Mouse (Mus musculus): ENCODE results near the gene St6galnac3. TPM values are rescaled to one million over a fixed set of nuclear protein-coding genes. Genes with fewer than 3 reads are reported as not detected.

The St6galnac3 gene
- polyA plus RNA-seq, 1 experiment from 2014 or later: 41.4 TPM

DNA sequence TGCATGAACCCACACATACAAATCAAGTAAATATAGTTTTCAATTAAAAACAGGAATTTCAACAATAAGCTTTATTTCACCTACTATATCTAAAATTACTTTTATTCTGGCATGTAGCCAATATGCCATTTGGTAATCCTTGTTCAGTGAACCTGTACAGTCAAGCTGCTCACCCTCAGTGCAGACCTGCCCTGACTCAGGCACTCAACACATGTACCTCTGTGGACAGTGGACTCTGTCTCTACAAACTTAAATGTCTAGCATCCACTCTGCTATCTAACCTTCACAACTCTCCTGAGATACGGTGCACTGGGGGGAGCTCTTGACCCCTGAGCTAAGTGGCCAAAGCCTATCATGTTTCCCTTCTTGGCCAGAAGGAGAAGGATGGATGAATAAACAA is 137.4 kb downstream of the St6galnac3 start:
- 63% methylated on average over 1 of the region's 1 CpGs for WGBS

DNA sequence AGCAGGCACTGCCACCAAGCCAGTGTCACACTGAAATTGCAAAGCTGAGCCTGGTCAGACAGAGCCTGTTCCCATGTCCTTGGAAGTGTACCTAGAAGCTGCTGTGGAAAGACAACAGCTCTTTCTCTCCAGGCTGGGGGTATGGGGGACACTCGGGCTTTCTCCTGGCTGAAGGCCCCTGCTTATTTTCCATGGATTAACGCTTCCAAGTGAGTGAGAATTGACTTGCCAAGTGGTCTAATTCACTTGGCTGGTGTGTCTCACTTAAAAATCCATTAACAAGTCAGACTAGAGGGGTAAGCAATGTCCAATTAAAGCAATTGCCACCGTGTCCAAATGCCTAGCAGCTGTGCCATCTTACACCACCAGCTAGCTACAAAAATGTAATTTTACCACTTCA is 140.1 kb downstream of the St6galnac3 start:
- ATAC-seq (ENCODE audit: insufficient read depth, low FRiP score, low TSS enrichment) (no peak), DNase-seq (ENCODE audit: low spot score) (no peak)
- Histone ChIP-seq H3K27ac (ENCODE audit: low read depth, low read length) (no peak overlapping the region), H3K9ac (ENCODE audit: low read length) (no peak overlapping the region), H3K4me2 (ENCODE audit: low read depth) (no peak overlapping the region), H3K4me1 (ENCODE audit: control insufficient read depth, insufficient read depth, low read length) (no peaks in the 10 kb centered on the region), H3K4me3 (ENCODE audit: low read depth, low read length) (no peak overlapping the region), H3K27me3 (ENCODE audit: control insufficient read depth, insufficient read depth, low read length) (no peaks in the 10 kb centered on the region), H3K36me3 (ENCODE audit: control insufficient read depth, insufficient read depth, low read length) (no peaks in the 10 kb centered on the region), H3K9me3 (ENCODE audit: control insufficient read depth, low read length) (no peaks in the 10 kb centered on the region)
- 59% methylated on average over 3 of the region's 3 CpGs for WGBS

More for the DNA sequence above, 137.4 kb downstream of the St6galnac3 start:
- no peak overlapping the region for H3K4me3 ChIP-seq (ENCODE audit: low read depth, low read length)
- no peaks in the 10 kb centered on the region for H3K27me3 ChIP-seq (ENCODE audit: control insufficient read depth, insufficient read depth, low read length)
- H3K4me1 ChIP-seq (ENCODE audit: control insufficient read depth, insufficient read depth, low read length): no peaks in the 10 kb centered on the region
- H3K27ac ChIP-seq (ENCODE audit: low read depth, low read length): no peak overlapping the region
- no peak overlapping the region for H3K4me2 ChIP-seq (ENCODE audit: low read depth)
- ATAC-seq (ENCODE audit: insufficient read depth, low FRiP score, low TSS enrichment) (no peak), DNase-seq (ENCODE audit: low spot score) (no peak)
- no peaks in the 10 kb centered on the region for H3K9me3 ChIP-seq (ENCODE audit: control insufficient read depth, low read length)
- H3K9ac ChIP-seq (ENCODE audit: low read length): no peak overlapping the region
- H3K36me3 ChIP-seq (ENCODE audit: control insufficient read depth, insufficient read depth, low read length): no peaks in the 10 kb centered on the region

DNA sequence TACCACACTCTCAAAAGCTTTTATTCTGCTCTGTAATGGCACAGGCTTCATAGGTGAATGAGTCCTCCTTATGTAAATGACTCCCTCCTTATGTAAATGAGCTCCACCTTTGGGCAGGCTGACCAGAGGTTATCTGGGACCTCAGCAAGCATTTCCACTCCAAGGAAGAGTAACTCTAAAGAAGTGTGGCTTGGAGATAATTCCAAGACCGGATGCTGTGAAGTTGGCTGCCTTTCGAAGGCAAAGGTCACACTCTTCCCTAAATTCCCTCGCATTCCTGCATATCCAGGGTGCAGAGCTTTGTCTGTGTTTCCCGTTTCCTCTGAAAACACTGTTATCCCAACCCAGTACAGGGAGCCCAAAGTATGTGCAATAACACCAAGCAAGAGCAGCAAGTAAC is 142.9 kb downstream of the St6galnac3 start:
- no peak overlapping the region for H3K4me2 ChIP-seq (ENCODE audit: low read depth)
- no peaks in the 10 kb centered on the region for H3K36me3 ChIP-seq (ENCODE audit: control insufficient read depth, insufficient read depth, low read length)
- H3K9me3 ChIP-seq (ENCODE audit: control insufficient read depth, low read length): no peaks in the 10 kb centered on the region
- no peak overlapping the region for H3K4me3 ChIP-seq (ENCODE audit: low read depth, low read length)
- ATAC-seq (ENCODE audit: insufficient read depth, low FRiP score, low TSS enrichment) (no peak), DNase-seq (ENCODE audit: low spot score) (no peak)
- H3K27ac ChIP-seq (ENCODE audit: low read depth, low read length): no peak overlapping the region
- H3K27me3 ChIP-seq (ENCODE audit: control insufficient read depth, insufficient read depth, low read length): no peaks in the 10 kb centered on the region
- H3K9ac ChIP-seq (ENCODE audit: low read length): no peak overlapping the region
- H3K4me1 ChIP-seq (ENCODE audit: control insufficient read depth, insufficient read depth, low read length): no peaks in the 10 kb centered on the region
- WGBS: 60% methylated on average over 4 of the region's 4 CpGs

DNA sequence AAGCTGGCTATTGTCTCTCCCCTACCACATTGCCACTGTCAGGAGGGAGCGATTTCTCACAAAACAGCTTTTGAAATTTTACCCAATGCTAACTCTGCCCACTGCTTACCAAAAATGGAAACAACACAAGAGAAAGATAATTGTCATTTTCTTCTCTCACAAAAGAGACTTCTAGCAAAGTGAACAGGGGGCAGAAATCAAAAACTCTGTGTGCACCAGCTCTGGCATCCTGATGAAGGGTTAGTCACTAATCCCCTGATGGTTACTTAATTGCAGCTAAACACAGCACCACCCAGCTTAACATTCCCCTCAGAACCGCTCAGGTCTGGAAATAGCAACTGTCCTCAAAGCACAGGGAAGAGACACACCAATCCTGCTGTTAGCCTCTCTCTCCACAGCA is 144.3 kb downstream of the St6galnac3 start:
- H3K4me1 ChIP-seq (ENCODE audit: control insufficient read depth, insufficient read depth, low read length): no peaks in the 10 kb centered on the region
- no peak overlapping the region for H3K27ac ChIP-seq (ENCODE audit: low read depth, low read length)
- ATAC-seq (ENCODE audit: insufficient read depth, low FRiP score, low TSS enrichment) (no peak), DNase-seq (ENCODE audit: low spot score) (no peak)
- no peaks in the 10 kb centered on the region for H3K27me3 ChIP-seq (ENCODE audit: control insufficient read depth, insufficient read depth, low read length)
- 58% methylated on average over 2 of the region's 2 CpGs for WGBS
- H3K9ac ChIP-seq (ENCODE audit: low read length): no peak overlapping the region
- no peak overlapping the region for H3K4me3 ChIP-seq (ENCODE audit: low read depth, low read length)
- no peaks in the 10 kb centered on the region for H3K36me3 ChIP-seq (ENCODE audit: control insufficient read depth, insufficient read depth, low read length)
- H3K9me3 ChIP-seq (ENCODE audit: control insufficient read depth, low read length): no peaks in the 10 kb centered on the region
- no peak overlapping the region for H3K4me2 ChIP-seq (ENCODE audit: low read depth)

DNA sequence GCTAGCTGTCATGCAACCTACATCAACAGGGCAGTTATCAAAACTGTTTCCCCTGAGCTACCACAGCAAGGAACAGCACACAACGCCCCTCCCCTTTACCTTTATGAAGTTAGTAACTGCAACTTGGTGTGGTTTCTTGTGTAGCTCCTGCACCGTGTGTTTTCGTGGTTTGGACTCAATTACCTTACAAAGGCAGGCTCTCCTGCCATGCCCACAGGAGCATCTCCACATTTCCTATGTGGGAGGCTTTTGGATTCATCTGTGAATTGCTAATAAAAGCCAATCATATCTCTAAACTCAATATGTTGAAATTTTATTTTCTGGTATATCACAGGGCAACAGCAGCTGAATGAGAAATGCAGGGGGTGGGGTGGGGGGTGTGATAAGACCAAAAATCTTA is 144.8 kb downstream of the St6galnac3 start:
- DNase-seq (ENCODE audit: low spot score) (no peak), ATAC-seq (ENCODE audit: insufficient read depth, low FRiP score, low TSS enrichment) (no peak)
- Histone ChIP-seq H3K9ac (ENCODE audit: low read length) (no peak overlapping the region), H3K27me3 (ENCODE audit: control insufficient read depth, insufficient read depth, low read length) (no peaks in the 10 kb centered on the region), H3K36me3 (ENCODE audit: control insufficient read depth, insufficient read depth, low read length) (no peaks in the 10 kb centered on the region), H3K27ac (ENCODE audit: low read depth, low read length) (no peak overlapping the region), H3K9me3 (ENCODE audit: control insufficient read depth, low read length) (no peaks in the 10 kb centered on the region), H3K4me3 (ENCODE audit: low read depth, low read length) (no peak overlapping the region), H3K4me2 (ENCODE audit: low read depth) (no peak overlapping the region), H3K4me1 (ENCODE audit: control insufficient read depth, insufficient read depth, low read length) (no peaks in the 10 kb centered on the region)
- WGBS: 84% methylated on average over 3 of the region's 3 CpGs

DNA sequence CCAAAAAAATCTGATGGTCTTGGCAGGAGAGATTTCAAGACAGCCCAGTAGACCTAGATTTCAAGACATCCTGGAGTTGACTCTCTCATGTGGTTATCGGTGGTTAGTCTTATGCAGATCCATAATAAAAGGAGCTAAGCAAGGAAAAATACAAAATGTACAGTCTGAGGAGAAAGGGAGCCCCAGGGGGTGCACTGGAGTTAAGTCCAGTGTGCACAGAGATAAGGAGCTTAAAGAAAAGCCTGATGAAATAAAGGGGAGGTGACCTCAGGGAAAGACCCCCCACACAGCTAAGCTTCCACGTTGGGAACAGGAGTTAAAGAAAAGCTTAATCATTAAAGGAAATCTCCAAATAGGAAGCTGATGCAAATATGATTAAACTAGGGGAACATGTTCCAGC is 147.7 kb downstream of the St6galnac3 start:
- Histone ChIP-seq H3K27me3 (ENCODE audit: control insufficient read depth, insufficient read depth, low read length) (no peaks in the 10 kb centered on the region), H3K36me3 (ENCODE audit: control insufficient read depth, insufficient read depth, low read length) (no peaks in the 10 kb centered on the region), H3K9me3 (ENCODE audit: control insufficient read depth, low read length) (no peaks in the 10 kb centered on the region), H3K9ac (ENCODE audit: low read length) (no peak overlapping the region), H3K27ac (ENCODE audit: low read depth, low read length) (no peak overlapping the region), H3K4me2 (ENCODE audit: low read depth) (no peak overlapping the region), H3K4me1 (ENCODE audit: control insufficient read depth, insufficient read depth, low read length) (no peaks in the 10 kb centered on the region), H3K4me3 (ENCODE audit: low read depth, low read length) (no peak overlapping the region)
- no peak for ATAC-seq (ENCODE audit: insufficient read depth, low FRiP score, low TSS enrichment)
- DNase-seq (ENCODE audit: low spot score): no peak
- 85% methylated on average over 2 of the region's 2 CpGs for WGBS

DNA sequence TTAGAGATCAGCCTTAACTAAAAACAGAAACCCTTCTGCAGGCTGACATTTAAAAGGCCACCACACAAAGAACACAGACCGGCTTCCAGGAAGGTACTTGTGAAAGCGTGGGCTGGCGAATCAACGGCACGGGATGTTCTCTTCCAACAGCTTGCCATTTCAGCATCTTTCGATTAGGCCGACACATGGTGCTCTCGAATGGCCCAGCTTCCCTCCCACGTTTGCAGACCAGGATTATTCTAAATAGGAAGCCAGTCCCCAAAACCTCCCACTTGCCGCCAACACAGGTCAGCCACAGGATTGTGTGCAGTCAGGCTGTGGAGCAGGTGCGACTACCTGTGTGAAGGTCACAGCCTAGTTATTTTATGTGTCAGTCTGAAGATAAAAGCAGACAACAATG is 153.8 kb downstream of the St6galnac3 start:
- Histone ChIP-seq H3K9ac (ENCODE audit: low read length) (no peak overlapping the region), H3K27ac (ENCODE audit: low read depth, low read length) (no peak overlapping the region), H3K9me3 (ENCODE audit: control insufficient read depth, low read length) (no peaks in the 10 kb centered on the region), H3K4me2 (ENCODE audit: low read depth) (no peak overlapping the region), H3K36me3 (ENCODE audit: control insufficient read depth, insufficient read depth, low read length) (no peaks in the 10 kb centered on the region), H3K4me3 (ENCODE audit: low read depth, low read length) (no peak overlapping the region), H3K27me3 (ENCODE audit: control insufficient read depth, insufficient read depth, low read length) (no peaks in the 10 kb centered on the region), H3K4me1 (ENCODE audit: control insufficient read depth, insufficient read depth, low read length) (no peaks in the 10 kb centered on the region)
- ATAC-seq (ENCODE audit: insufficient read depth, low FRiP score, low TSS enrichment): no peak
- no peak for DNase-seq (ENCODE audit: low spot score)
- WGBS: 96% methylated on average over 11 of the region's 11 CpGs

DNA sequence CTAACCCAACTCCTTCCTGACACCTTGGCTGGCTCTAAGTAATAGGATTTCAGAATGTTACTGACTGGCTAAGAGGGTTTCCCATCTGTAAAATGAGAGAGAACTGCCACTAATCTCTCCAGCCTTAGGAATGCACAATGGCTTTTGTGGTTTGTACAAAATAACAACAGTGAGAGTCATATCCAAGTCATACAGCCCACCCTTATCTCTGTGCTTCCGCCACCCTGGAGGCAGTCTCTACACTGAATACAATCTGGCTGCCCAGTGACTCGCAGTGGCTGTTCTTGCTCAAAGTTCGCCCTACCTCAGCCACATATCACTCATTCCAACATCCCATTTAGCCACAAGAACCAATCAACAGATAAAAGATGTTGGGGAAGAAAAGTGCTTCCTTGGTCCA is 156.2 kb downstream of the St6galnac3 start:
- Histone ChIP-seq H3K4me2 (ENCODE audit: low read depth) (no peak overlapping the region), H3K4me1 (ENCODE audit: control insufficient read depth, insufficient read depth, low read length) (no peaks in the 10 kb centered on the region), H3K9ac (ENCODE audit: low read length) (no peak overlapping the region), H3K9me3 (ENCODE audit: control insufficient read depth, low read length) (no peaks in the 10 kb centered on the region), H3K4me3 (ENCODE audit: low read depth, low read length) (no peak overlapping the region), H3K36me3 (ENCODE audit: control insufficient read depth, insufficient read depth, low read length) (no peaks in the 10 kb centered on the region), H3K27me3 (ENCODE audit: control insufficient read depth, insufficient read depth, low read length) (no peaks in the 10 kb centered on the region), H3K27ac (ENCODE audit: low read depth, low read length) (no peak overlapping the region)
- 88% methylated on average over 3 of the region's 3 CpGs for WGBS
- no peak for DNase-seq (ENCODE audit: low spot score)
- ATAC-seq (ENCODE audit: insufficient read depth, low FRiP score, low TSS enrichment): no peak

DNA sequence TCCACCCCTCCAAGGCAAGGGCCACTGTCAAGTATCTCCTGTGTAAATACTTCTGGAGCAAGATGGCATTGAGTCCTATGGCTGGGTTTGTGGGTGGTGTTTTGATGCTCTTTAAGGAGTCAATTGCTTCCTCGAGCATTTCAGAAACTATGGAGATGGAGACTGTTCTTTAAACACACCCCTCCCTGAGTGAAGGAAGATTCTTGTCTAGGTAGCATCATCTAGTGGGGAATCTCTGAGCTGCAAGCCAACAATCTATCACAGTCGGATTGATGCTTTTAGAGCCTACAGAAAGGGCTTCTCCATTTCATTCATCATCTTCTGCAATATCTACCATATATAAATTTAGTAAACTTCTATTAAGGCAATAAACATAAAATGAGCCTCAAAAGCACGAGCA is 157.1 kb downstream of the St6galnac3 start:
- Histone ChIP-seq H3K4me1 (ENCODE audit: control insufficient read depth, insufficient read depth, low read length) (no peaks in the 10 kb centered on the region), H3K9ac (ENCODE audit: low read length) (no peak overlapping the region), H3K36me3 (ENCODE audit: control insufficient read depth, insufficient read depth, low read length) (no peaks in the 10 kb centered on the region), H3K4me3 (ENCODE audit: low read depth, low read length) (no peak overlapping the region), H3K9me3 (ENCODE audit: control insufficient read depth, low read length) (no peaks in the 10 kb centered on the region), H3K4me2 (ENCODE audit: low read depth) (no peak overlapping the region), H3K27ac (ENCODE audit: low read depth, low read length) (no peak overlapping the region), H3K27me3 (ENCODE audit: control insufficient read depth, insufficient read depth, low read length) (no peaks in the 10 kb centered on the region)
- ATAC-seq (ENCODE audit: insufficient read depth, low FRiP score, low TSS enrichment): no peak
- WGBS: 75% methylated on average over 3 of the region's 3 CpGs
- no peak for DNase-seq (ENCODE audit: low spot score)
